Mouse (Mus musculus): ENCODE measurements around the gene Ccdc62.
A peak's percentile ranks its signal among the peaks of the same experiment; 100 is the strongest.

Gene Ccdc62

DNA sequence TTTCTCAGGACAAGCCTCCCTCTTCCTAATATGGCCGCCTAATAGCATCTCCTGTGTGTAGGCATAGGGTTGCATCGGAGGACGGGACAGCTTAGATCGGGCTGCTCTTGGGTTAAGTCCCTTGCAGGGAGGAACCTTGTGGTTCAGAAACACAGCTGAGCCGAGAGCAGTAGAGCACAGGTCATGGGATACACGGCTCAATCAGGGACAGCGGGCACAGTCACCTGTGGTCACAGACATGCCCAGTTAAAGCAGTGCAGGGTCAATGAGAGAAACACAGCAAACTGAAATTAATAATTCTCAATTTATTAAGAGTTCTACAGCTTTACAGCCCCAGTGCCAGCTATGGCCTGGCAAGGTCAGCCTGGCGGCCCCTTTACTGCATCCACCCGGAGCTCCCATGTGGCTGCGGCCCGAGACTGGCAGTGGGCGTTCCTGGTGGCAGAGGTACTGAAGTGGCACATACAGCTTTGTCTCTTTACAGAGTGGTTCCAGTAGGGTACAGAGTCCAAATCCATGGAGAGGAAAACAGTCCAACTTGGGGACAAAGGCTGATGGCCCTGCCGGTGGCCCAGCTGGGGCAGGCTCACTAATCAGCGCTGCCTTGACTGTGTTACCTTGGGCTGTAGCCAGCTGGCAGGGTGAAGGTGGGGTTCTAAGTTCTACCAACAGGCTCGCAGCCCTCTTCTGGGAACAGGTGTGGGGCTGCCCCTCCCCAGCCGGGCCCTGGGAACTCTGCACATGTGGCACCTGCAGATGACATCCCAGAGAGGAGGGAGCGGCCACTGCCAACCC is 74.1 kb downstream of the Ccdc62 start:
- DNase-seq: peak; percentile 78

DNA sequence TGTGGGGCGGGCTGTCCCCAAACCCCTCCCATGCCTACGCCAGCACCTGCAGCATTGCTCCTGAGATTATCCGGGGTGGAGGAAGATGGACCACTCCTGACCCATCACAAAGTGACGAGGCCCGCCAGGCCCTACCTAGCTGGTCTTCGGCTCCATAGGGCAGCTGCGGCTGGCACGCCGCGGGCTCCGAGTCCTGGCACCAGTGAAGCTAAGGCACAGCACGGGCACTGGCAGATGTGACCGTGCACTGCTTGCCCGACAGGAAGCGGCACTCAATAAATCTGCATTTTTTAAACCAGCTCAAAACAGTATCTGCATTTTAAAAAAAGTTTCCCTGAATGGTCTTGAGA is 74.6 kb downstream of the Ccdc62 start:
- DNase-seq: no peak

DNA sequence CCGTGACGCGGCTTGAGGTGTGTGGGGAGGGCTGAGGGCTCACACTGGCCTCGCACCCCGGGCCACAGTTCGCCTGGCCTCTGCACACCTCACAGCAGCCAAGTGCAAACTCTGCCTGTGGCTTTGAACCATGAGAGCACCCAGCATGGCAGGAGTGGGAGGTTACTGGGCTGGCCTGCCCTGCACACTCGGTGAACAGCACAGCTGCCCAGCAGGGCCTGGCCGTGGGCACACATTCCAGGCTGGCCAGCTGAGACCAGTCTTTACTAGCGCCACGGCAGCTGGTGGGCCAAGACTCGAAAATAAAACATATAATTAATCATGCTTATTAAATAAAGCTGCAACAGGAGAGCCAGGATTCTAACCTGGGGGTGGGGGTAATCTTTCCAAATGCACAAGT is 75.1 kb downstream of the Ccdc62 start:
- DNase-seq: peak; percentile 47

DNA sequence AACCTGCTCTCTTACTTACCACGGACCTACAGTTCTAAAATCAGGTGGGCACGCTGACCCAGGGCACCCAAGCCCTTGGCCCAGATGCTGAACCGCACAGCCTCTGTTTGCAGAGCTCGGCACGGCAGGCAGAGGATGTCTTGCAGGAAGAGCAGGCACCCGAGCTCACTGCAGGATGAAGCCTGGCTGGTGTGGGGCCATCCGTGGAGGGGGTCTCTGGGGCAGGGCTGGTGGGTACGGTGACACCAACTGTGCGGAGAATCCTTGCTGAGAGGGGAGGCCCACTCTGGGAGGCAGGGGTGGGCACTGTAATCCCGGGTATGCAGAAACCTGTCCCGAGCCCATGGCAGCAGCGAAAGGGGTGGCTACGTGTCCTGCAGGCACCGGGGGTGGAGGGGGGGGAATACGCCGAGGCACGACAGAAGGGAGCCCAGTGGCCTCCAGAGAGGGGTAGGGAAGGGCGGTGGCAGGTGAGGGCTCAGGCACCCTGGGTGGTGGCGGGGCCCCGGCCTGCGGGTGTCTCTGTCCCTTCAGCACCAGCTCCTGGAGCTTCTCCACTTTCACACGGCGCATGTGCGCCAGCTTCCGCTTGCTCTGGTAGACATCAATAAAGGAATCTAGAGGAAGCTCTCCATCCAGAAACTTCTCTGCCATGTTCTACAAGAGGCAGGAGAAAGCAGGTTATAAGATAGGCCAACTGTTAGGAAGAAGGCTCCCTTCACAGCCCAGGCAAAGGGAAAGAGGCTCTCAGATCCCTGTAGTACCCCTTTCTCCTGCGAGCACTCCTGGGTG is 75.8 kb downstream of the Ccdc62 start:
- no peak for DNase-seq

DNA sequence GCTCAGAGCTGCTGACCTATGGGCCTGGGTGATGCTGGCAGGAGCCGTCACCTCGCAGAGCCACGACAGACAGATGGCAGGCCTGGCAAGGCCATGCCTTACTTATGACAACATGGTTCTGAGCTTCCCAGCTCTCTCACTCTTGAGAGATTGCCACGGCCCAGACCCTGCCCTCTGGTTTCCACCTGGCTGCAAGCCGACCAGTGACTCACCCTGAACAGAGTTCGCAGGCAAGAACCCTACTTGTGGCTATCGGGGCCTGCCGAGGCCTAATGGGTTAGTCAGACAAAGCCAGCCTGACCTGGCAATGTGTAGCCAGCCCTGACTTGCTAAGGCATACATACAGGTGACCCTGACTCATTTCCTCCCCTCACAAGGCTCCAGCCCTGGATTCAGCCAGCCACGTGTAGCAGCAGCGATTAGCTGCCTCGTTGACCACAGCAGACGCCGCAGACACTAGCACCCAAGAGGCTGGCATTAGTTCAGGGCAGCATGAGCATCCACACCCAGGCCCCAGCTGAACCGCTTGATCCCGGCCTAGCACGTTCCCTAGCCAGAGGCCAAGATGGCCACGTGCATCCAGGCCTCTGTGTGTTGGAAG is 76.5 kb downstream of the Ccdc62 start:
- DNase-seq: peak; percentile 79

DNA sequence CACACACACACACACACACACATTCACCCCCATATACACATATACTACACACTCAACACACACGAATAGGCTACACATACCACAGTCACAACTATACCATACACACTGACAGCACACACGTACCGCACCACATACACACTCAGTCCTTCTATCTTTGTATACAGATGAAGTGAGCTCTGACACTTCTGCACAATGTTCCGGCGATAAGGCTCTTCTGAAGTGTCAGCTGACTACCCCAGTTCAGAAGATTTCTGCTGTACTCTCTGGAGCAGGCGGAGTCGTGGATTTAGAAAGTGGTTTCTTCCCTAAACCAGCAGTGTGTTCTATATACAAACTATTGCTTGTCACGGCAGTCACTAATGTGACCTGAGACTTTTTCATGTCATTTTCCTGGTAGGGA is 79.6 kb downstream of the Ccdc62 start:
- DNase-seq: no peak

DNA sequence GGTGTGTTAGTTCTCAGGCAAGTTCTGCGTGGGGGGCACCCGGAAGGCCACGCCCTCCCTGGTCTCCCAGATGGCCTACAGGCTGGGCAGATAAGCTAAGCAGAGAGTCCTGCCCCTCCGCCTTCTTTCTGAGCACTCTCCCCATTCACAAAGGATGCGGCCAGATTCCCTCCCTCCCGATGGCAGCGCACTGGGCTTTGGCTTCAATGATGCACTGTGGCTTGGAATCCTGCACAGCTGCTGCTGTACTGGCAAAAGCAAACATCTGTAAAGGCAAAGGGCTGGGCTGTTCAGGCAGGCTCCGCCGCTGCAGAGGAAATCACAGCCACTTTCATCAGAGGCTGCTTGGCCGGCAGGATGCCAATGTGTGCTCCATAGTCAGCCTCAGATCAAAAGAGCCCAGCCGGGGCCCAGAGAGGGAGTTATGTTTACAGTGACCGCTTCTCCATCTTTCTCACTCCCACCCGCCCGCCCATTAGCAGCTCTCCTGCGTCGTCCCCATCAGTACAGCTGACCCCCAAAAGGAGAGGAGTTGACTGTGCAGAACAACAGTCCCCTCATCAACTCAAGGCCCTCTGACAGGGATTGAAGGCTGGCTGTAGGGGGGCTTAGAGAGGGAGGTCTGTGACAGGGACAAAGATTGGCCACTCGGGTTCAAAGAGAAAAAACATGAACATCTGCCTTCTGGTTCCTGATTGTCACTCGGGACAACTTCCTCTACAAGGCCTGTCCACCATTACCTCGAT is 80.6 kb downstream of the Ccdc62 start:
- DNase-seq: no peak

DNA sequence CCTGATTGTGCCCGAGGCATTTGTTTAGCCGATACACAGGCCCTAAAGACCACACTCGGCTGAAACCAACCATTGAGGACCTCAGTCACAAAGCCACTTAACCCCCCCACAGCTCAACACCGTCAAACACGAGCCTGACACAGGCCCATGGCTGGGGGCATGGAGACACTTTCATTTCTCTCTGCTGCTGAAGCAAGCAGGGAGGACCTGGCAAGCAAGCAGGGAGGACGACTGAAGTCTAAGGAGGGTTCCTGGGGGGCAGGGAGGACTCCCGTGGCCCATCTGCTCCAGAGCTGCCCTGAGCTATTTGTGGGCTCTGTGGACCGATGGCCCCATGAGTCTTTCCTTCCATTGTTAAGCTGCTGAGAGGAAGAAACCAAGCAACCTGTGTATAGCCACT is 81.4 kb downstream of the Ccdc62 start:
- no peak for DNase-seq

DNA sequence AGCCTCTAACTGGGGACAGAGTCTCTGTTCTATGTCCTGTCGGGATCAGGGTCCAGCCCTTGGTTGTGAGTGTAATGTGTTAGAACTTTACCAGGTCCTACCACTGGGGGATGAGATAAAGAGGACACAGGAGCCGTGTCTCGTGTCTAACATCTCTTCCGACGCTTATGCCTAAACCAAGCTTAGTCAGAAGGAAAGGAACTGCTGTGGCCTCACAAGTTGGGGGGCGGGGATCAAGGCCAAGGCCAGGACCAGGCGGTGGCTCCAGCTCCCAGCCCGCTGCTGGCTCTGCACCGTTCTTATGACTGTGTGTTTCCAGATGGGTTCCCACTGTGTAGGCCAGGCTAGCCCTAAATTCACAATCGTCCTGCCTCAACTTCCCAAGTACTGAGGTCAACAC is 82.4 kb downstream of the Ccdc62 start:
- DNase-seq: no peak

DNA sequence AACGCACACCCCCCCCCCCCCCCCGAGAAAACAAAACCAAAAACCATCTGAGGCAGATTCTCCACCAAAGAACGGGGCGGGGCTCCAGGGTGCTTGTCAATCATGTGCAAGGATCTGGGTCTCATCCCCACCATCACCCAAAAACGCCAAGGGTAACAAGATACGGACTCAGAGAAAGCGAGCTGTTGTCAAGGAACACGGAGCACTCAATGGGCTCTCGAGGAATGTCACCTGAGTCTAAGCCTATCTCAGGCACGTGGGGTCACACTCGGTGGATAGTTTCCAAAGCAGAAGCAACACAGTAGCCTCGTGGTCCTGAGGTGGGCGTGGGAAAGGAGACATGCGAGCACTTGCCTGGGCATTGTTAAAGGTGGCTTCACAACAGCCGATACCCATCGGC is 83.3 kb downstream of the Ccdc62 start:
- DNase-seq: no peak

DNA sequence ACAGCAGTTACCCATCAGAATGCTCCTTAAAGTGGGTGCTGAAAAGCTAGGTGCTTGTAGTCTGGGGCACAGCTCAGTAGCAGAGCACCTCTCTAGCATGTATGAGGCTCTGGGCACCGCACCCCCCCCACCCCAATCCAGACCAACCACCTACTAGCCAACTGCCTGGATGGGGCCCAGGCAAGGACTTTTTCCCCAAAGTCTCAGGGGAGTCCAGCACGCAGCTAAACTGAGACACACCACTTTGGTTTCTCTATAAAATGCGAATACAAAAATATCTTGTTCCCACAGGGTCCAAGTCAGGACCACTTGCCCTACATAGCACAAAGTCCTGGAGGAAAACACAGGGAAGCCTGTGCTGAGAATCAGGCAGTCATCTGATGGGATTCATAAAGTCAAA is 83.7 kb downstream of the Ccdc62 start:
- DNase-seq: no peak

DNA sequence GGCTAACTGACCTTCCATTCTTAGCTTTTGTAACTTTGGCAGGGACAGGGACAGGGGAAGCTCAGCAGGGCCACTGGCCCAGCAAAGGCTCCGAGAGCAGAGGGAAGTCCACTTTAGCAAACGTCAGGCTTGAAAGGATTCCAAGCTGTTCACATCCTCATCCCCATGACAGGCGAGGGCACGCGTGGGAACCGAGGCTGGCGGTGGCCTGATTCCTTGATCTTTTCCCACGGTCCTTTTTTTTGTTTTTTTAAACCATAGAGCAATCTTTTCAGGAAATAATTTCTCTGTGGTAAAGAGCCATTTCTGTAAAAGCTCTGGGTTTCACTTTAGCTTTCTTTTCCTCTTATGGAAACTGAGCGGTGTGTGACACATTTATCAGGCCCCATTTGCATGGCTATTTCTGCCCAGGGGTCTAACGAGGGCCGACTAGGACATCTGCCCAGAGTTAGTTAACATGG is 84.3 kb downstream of the Ccdc62 start:
- no peak for DNase-seq

DNA sequence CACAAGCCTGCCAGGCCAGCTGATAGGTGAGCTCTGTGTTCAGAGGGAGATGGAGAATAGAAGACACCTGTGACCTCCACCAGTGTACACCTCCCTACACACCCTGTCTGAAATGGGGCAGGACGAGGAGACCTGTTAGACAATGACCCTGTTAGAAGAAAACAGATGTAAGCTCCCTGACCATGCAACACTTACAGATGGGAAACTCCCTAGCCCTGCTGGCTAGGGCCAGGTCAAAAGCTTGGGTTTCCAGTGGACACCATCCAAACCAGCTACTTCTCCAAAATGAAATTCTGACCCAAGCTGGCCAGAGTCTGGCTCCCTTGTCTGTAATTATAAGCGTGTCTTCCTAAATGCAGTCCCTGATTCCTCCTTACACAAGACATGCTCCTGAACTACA is 85.2 kb downstream of the Ccdc62 start:
- DNase-seq: no peak

DNA sequence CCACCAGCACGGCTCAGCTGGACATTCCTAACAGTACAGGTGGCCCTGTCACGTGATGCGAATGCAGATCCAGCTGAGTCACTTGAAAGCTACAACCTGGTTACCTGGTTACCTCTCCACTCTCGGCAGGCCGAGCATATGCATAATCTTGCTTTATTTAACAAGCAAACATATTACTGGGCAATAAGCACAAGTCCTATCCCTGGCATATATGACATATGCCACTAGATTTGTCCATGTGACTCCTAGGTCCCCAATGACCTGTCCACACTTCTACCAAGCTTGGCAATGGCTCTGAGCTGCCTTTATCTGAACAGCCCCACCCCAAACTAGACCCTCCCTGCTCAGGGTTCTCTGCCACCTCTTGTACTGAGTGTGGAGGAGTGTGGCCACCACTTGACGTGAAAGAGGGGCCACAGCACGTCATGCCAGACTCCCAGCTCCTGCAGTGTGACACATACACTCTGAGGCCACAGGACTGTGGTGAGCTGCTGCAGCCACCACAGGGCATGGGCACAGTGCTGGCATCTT is 85.9 kb downstream of the Ccdc62 start:
- no peak for DNase-seq

DNA sequence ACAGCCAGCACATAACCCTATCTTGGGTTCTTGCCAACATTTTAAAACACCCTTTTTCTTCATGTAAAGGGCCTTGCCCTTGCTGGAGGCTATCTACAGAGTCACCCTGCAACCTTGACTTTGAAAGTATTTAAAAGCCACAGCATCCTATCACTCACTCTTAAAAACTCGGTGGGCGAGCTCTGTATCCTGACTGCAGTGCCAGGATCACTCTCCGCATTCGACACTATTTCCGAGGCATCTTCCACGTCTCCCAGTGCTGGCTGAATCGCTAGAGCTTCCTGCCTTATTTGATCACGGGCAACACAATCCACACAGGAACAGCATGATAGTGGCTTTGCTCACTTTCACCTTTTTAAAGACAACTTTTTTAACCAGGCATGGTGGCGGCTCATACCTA is 87.5 kb downstream of the Ccdc62 start:
- no peak for DNase-seq

DNA sequence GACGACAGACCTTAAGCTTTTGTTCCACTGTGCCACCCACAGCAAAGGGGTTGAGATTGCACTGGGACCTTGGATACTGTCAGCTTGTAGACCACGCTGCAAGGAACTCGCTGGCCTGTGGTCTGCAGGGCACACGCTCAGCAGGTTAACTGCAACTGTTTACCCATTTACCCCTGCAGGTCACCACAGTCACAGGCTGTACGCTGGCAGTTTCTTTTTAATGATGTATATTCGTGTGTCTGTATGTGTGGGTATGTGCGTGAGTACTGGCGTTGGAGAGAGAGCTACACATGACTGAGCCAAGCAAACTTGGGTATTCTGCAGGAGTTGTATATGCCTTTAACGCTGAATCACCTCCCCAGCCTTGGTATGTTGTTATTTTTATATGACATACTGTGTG is 88.2 kb downstream of the Ccdc62 start:
- DNase-seq: no peak

Data from kidney, adult 18-20 months (tissue).